Mouse (Mus musculus) ES-Bruce4 (cell line): Measurements from ENCODE around the gene Gpx8. TPM values are rescaled to one million over a fixed set of nuclear protein-coding genes. Genes with fewer than 3 reads are reported as not detected.

Source experiments
- H3K27ac ChIP-seq: 2 replicates; pipeline ENCODE4 v1.5.1; 2012; ENCODE audit warnings: low read length, inconsistent platforms; ENCODE audit not compliant: insufficient read depth
- H3K27me3 ChIP-seq: 2 replicates; pipeline ENCODE4 v1.6.1; 2012; ENCODE audit warnings: mild to moderate bottlenecking, low read length, inconsistent platforms; ENCODE audit not compliant: control insufficient read depth, poor library complexity, insufficient read depth, severe bottlenecking
- H3K36me3 ChIP-seq: 2 replicates; pipeline ENCODE4 v1.6.1; 2012; ENCODE audit warnings: inconsistent platforms, mild to moderate bottlenecking, low read length, moderate library complexity; ENCODE audit not compliant: control insufficient read depth, poor library complexity, insufficient read depth, severe bottlenecking
- H3K4me1 ChIP-seq: one replicate; pipeline ENCODE4 v1.8.1; 2011; ENCODE audit warnings: low read length; ENCODE audit not compliant: control insufficient read depth, insufficient read depth
- H3K4me3 ChIP-seq: 2 replicates; pipeline ENCODE4 v1.5.1; 2011; ENCODE audit warnings: low read depth, mild to moderate bottlenecking, low read length
- H3K9ac ChIP-seq: 2 replicates; pipeline ENCODE4 v1.6.1; 2012; ENCODE audit warnings: low read depth, mild to moderate bottlenecking, inconsistent platforms; ENCODE audit not compliant: poor library complexity, severe bottlenecking
- H3K9me3 ChIP-seq: replicated peaks from 2 replicates; pipeline ENCODE4 v1.6.1; 2012; ENCODE audit warnings: mild to moderate bottlenecking, low read length, inconsistent platforms; ENCODE audit not compliant: control insufficient read depth, poor library complexity, insufficient read depth, severe bottlenecking
- CTCF ChIP-seq: IDR thresholded peaks from one replicate; pipeline ENCODE4 v1.8.1; 2011; ENCODE audit warnings: low read depth, low read length
- EP300 ChIP-seq: IDR thresholded peaks from 2 replicates; pipeline ENCODE4 v1.6.1; 2011; ENCODE audit warnings: low read depth, low read length; ENCODE audit not compliant: insufficient read depth
- POLR2A ChIP-seq: IDR thresholded peaks from one replicate; pipeline ENCODE4 v1.8.1; 2011; ENCODE audit warnings: low read length; ENCODE audit not compliant: insufficient read depth
- polyA plus RNA-seq: library from polyadenylated mRNA; stranded (reverse); fragments of >200 nt; gene quantifications from 2 replicates; pipeline ENCODE4 v1.2.4, GENCODE M21; 2011; ENCODE audit warnings: low read depth; ENCODE audit not compliant: missing spikeins, insufficient read depth, insufficient read length

Gpx8 gene
- polyA plus RNA-seq, 1 experiment: 22.1 TPM

- Histone ChIP-seq H3K27ac (no peak overlapping the region), H3K27me3 (no peaks in the 10 kb centered on the region), H3K36me3 (no peaks in the 10 kb centered on the region), H3K4me3 (no peak overlapping the region), H3K9me3 (no peaks in the 10 kb centered on the region), H3K9ac (no peak overlapping the region), H3K4me1 (no peaks in the 10 kb centered on the region)
- TF ChIP-seq POLR2A: no peak
- TF ChIP-seq EP300: no peak
These were observed 808 bp upstream of the Gpx8 start for GRCm38 (mm10) chr13:113047018-113047417.

GRCm38 (mm10) chr13:113045458-113046110 lies 626 bp downstream of the Gpx8 start:
- Histone ChIP-seq H3K36me3 (no peaks in the 10 kb centered on the region), H3K9me3 (no peaks in the 10 kb centered on the region), H3K4me1 (no peaks in the 10 kb centered on the region), H3K9ac (peak overlapping the region; percentile 72), H3K27ac (no peak overlapping the region), H3K4me3 (peak overlapping the region; percentile 13; the same call in 1 of the 2 replicates), H3K27me3 (no peaks in the 10 kb centered on the region)
- TF ChIP-seq EP300 (no peak), CTCF (no peak), POLR2A (no peak)

DNA sequence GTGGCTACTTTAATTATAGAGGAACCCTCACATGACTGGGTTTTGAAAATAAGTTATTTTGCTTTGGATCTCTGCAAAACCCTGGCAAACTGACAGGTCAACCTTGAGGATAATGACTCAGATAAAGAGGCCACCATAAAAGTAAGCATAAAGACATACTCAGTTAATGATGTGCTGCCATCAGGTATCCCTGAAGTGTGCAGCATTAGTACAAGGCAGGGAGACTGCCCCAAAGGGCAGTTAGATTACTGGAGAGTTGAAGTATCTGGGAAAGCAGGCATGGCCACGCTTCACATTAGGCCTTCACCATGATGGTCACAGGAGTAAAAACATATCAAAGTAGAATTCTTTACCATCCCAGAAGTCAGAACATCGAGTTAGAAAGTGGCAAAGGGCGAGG lies 1.3 kb downstream of the Gpx8 start:
- Histone ChIP-seq H3K4me3 (no peak overlapping the region), H3K27ac (no peak overlapping the region), H3K9ac (no peak overlapping the region), H3K36me3 (no peaks in the 10 kb centered on the region), H3K27me3 (no peaks in the 10 kb centered on the region), H3K4me1 (no peaks in the 10 kb centered on the region), H3K9me3 (no peaks in the 10 kb centered on the region)
- TF ChIP-seq POLR2A: no peak
- TF ChIP-seq CTCF: no peak
- TF ChIP-seq EP300: no peak

GRCm38 (mm10) chr13:113035852-113036251 lies 10.4 kb downstream of the Gpx8 start:
- Histone ChIP-seq H3K27me3 (peaks cover 18% of the 10 kb centered on the region), H3K4me3 (no peak overlapping the region), H3K27ac (no peak overlapping the region)

DNA sequence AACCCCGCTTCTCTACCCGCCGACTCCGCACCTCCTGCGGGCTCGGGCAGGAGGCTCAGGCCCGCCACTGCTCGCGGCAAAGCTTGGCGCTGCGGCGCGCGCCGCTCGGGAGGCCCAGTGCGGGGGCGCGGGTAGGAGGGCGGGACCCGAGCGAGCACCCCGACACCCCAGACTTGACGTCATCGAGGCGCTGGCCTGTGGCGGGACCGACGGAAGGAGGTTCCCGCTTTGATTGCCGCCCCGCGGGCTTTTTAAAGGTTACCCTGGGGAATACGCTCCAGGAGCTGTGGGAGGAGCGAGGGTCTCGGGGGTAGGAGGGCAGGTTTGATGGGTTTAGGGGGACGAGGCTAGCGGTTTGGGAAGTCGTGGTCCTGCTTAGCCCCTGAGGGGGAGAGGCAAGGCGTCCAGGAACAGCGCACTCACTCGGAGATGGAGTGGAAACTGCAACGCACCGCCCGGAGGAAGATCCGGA lies 11.2 kb downstream of the Gpx8 start, which contains the start of gene Cdc20b:
Gene Cdc20b, plus strand, starts transcription at position 162 of the 472 bp plus-strand sequence.
- H3K4me1 ChIP-seq: no peaks in the 10 kb centered on the region
- peak within 1 kb of the TSS; percentile 59 for H3K9ac ChIP-seq
- no peak for TF ChIP-seq EP300
- TF ChIP-seq CTCF: no peak
- no peak for TF ChIP-seq POLR2A
- H3K36me3 ChIP-seq: no peaks in the 10 kb centered on the region
- H3K27me3 ChIP-seq: peaks cover 18% of the 10 kb centered on the region
- H3K9me3 ChIP-seq: no peaks in the 10 kb centered on the region
- peak within 1 kb of the TSS; percentile 65 for H3K4me3 ChIP-seq
- H3K27ac ChIP-seq: no peak within 1 kb of the TSS

More at GRCm38 (mm10) chr13:113035852-113036251, 10.4 kb downstream of the Gpx8 start:
- TF ChIP-seq CTCF (peak; percentile 33), EP300 (no peak)
- Histone ChIP-seq H3K9me3 (no peaks in the 10 kb centered on the region), H3K9ac (no peak overlapping the region), H3K4me1 (no peaks in the 10 kb centered on the region), H3K36me3 (no peaks in the 10 kb centered on the region)

DNA sequence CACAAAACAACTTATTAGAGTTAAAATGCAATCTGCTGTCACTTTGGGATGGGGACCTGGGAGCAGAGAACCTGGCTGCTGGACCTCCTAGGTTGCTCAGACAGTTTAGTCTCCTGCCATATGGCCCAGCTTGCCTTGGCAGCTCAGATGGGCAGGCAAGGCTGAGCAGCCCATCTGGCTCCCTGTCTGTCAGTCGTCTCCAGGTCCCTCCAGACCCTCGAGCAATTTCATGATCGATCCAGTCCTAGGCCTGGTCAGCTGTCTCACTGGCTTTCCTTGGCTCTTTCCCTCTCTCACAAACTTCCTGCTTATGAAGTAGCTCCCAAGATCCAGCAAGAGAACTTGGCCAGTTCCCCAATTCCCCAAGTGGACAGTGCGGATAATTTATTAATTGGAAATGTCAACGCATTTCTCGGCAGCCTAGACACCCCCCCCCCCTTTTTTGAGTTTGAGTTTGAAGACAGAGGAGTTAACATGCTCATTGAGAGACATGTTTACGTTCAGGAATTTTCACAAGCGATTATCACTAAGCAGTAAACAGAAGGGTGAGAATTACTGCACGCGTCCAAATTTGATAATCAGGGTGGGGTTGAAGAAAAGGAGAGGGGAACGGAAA lies 11.8 kb downstream of the Gpx8 start:
- peaks cover 18% of the 10 kb centered on the region for H3K27me3 ChIP-seq
- no peak for TF ChIP-seq CTCF
- TF ChIP-seq EP300: no peak
- TF ChIP-seq POLR2A: no peak

More for the DNA sequence above, 11.8 kb downstream of the Gpx8 start:
- H3K9me3 ChIP-seq: no peaks in the 10 kb centered on the region
- no peaks in the 10 kb centered on the region for H3K4me1 ChIP-seq
- no peak overlapping the region for H3K27ac ChIP-seq
- no peak overlapping the region for H3K4me3 ChIP-seq
- peak overlapping the region; percentile 59 for H3K9ac ChIP-seq
- H3K36me3 ChIP-seq: no peaks in the 10 kb centered on the region
